Mouse (Mus musculus) mammary gland, adult 2 months (tissue): ENCODE measurements around the gene Eif3m. TPM values are rescaled to one million over a fixed set of nuclear protein-coding genes. Genes with fewer than 3 reads are reported as not detected.

ENCODE experiments used
- polyA plus RNA-seq: library from polyadenylated mRNA; depleted of rRNA; stranded (reverse); fragments of >200 nt; gene quantifications from 2 replicates; pipeline ENCODE4 v1.2.3, GENCODE M21; 2012; ENCODE audit warnings: low replicate concordance; rRNA removed

Eif3m gene
- polyA plus RNA-seq, result 15.2 and 35.2 TPM in 2 replicates

DNA sequence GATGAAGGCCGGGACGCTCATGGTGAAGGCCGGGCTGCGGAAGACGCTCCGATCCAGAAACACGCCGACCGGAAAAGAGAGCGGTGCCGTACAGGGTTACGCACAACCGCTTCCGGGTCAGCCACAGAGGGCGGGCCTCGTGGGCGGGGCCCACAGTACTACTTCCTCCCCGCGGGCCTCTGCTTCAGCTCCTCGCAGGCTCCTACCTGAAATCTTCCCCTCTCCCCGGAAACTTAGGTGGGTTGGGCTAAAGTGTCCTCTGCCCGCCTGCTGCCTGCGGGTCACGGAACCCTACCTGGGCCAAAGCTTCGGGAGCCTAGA is at the start of gene Eif3m:
Gene Eif3m (minus strand): TSS at position 114 of the 321 bp plus-strand sequence.

Other genes with a start within 250 kb of the Eif3m start
- 3.4 and 9.9 TPM in 2 replicates for gene Qser1, start 200.3 kb downstream of the Eif3m start, polyA plus RNA-seq
- gene Prrg4, start 167.2 kb downstream of the Eif3m start, polyA plus RNA-seq, result 0.70 and 0.85 TPM in 2 replicates
- 1.0 and 2.0 TPM in 2 replicates for gene Ccdc73, start 149.3 kb downstream of the Eif3m start, polyA plus RNA-seq
- gene Gm11060, start 74.9 kb upstream of the Eif3m start, polyA plus RNA-seq, result not detected in 2 replicates
- not detected in 2 replicates for gene Wt1, start 109.4 kb upstream of the Eif3m start, polyA plus RNA-seq
- gene Them7, start 207.2 kb upstream of the Eif3m start, polyA plus RNA-seq, result 0.59 and 0.66 TPM in 2 replicates